Mouse (Mus musculus) heart, embryonic 14.5 days (tissue): Measurements from ENCODE around the gene Tbc1d21. TPM values are rescaled to one million over a fixed set of nuclear protein-coding genes. Genes with fewer than 3 reads are reported as not detected.

Source experiments
- ATAC-seq: fragments of 200-750 bp; cut with Nextera tagmentation; 2 replicates; pipeline ENCODE4 v1.8.0; 2017; ENCODE audit warnings: low read depth, moderate TSS enrichment; ENCODE audit not compliant: insufficient number of reproducible peaks, insufficient read depth, low FRiP score
- H3K27ac ChIP-seq, 2 experiments: fragments of 200-500 bp in 1 of 2; fragments of 300-500 bp in 1 of 2; sonication (generic) in 1 of 2; replicated peaks in 1 of 2; 2 replicates each; pipeline ENCODE4 v1.5.1; 2012 to 2014; ENCODE audit warnings: low read depth in 2 of 2, low read length in 2 of 2, control low read depth in 1 of 2, mild to moderate bottlenecking in 1 of 2, mixed read lengths in 1 of 2; ENCODE audit not compliant: control insufficient read depth in 1 of 2, insufficient read depth in 1 of 2
- H3K27me3 ChIP-seq: fragments of 300-500 bp; sonication (generic); 2 replicates; pipeline ENCODE4 v1.6.1; 2014; ENCODE audit warnings: mild to moderate bottlenecking, low read length, control low read depth; ENCODE audit not compliant: control insufficient read depth, insufficient read depth
- H3K36me3 ChIP-seq: fragments of 300-500 bp; sonication (generic); 2 replicates; pipeline ENCODE4 v1.6.1; 2014; ENCODE audit warnings: mild to moderate bottlenecking, control low read depth, low read length, mixed read lengths; ENCODE audit not compliant: control insufficient read depth, insufficient read depth
- H3K4me1 ChIP-seq, 2 experiments: fragments of 200-500 bp in 1 of 2; fragments of 300-500 bp in 1 of 2; sonication (generic) in 1 of 2; 2 replicates each; pipeline ENCODE4 v1.6.1; 2012 to 2014; ENCODE audit warnings: low read length in 2 of 2, control low read depth in 1 of 2, mixed read lengths in 1 of 2; ENCODE audit not compliant: control insufficient read depth in 2 of 2, insufficient read depth in 2 of 2
- H3K4me2 ChIP-seq: fragments of 300-500 bp; sonication (generic); 2 replicates; pipeline ENCODE4 v1.6.1; 2014; ENCODE audit warnings: mild to moderate bottlenecking, low read length
- H3K4me3 ChIP-seq, 2 experiments: fragments of 200-500 bp in 1 of 2; fragments of 300-500 bp in 1 of 2; sonication (generic) in 1 of 2; 2 replicates each; pipeline ENCODE4 v1.5.1; 2012 to 2014; ENCODE audit warnings: low read length in 2 of 2, mild to moderate bottlenecking in 2 of 2, control low read depth in 1 of 2, low read depth in 1 of 2, moderate library complexity in 1 of 2; ENCODE audit not compliant: control insufficient read depth in 1 of 2, insufficient read depth in 1 of 2
- H3K9ac ChIP-seq: fragments of 300-500 bp; sonication (generic); 2 replicates; pipeline ENCODE4 v1.6.1; 2014; ENCODE audit warnings: mild to moderate bottlenecking, low read length
- H3K9me3 ChIP-seq: fragments of 300-500 bp; sonication (generic); 2 replicates; pipeline ENCODE4 v1.6.1; 2016; ENCODE audit warnings: low read length, control low read depth; ENCODE audit not compliant: control insufficient read depth
- WGBS: fragments of 180-500 bp; shearing (Covaris S2); extraction: QIAGEN DNeasy Blood & Tissue Kit; methylation state at CpG from one replicate; pipeline ENCODE4 v1.1.7; 2014; 5-methylcytosine and 5-hydroxymethylcytosine counted together
- polyA plus RNA-seq: library from polyadenylated mRNA; unstranded; fragments of >200 nt; fragmentation: Nextera tagmentation; extraction: Ambion mirVana; gene quantifications from 2 replicates; pipeline ENCODE4 v1.2.1, GENCODE M21; 2014

Tbc1d21 gene
- polyA plus RNA-seq, 1 experiment from 2014 or later: not detected

GRCm38 (mm10) chr9:58311191-58311910 lies 58.9 kb downstream of the Tbc1d21 start:
- peak overlapping the region; percentile 83 for H3K9ac ChIP-seq
- H3K9me3 ChIP-seq: no peaks in the 10 kb centered on the region
- peaks cover 56 to 81% of the 10 kb centered on the region in 2 experiments for H3K4me1 ChIP-seq
- 46% methylated on average over 33 of the region's 33 CpGs for WGBS
- peak overlapping the region; percentile 91 for H3K4me2 ChIP-seq
- H3K27me3 ChIP-seq: 0 out of 2 replicates have a peak, but pooled peaks cover 4% of the 10 kb centered on the region
- no peak for ATAC-seq
- no peaks in the 10 kb centered on the region for H3K36me3 ChIP-seq
- peak overlapping the region; percentile 56 for H3K4me3 ChIP-seq
- peak overlapping the region in 1 of 2 experiments; percentile 88; a peak in 2 of 4 replicates for H3K27ac ChIP-seq

- ATAC-seq: no peak
- Histone ChIP-seq H3K9ac (peak overlapping the region; percentile 22; the same call in 1 of the 2 replicates), H3K4me2 (peak overlapping the region; percentile 91), H3K27ac (peak overlapping the region in 1 of 2 experiments; percentile 77; a peak in 2 of 4 replicates), H3K4me1 (peaks cover 60 to 86% of the 10 kb centered on the region in 2 experiments), H3K4me3 (peak overlapping the region; percentile 3 to 13; a peak in 2 of 4 replicates), H3K36me3 (0 out of 2 replicates have a peak, but pooled peaks cover under 1% of the 10 kb centered on the region), H3K9me3 (no peaks in the 10 kb centered on the region), H3K27me3 (0 out of 2 replicates have a peak, but pooled peaks cover 4% of the 10 kb centered on the region)
- 65% methylated on average over 13 of the region's 14 CpGs for WGBS
Observed at GRCm38 (mm10) chr9:58310043-58310660, 60.1 kb downstream of the Tbc1d21 start.

Other genes with a start within 250 kb of the Tbc1d21 start
- gene Islr, start 166.1 kb downstream of the Tbc1d21 start, polyA plus RNA-seq: 10.5 and 15.6 TPM in 2 replicates
- not detected in 2 replicates for gene Islr2, start 166.1 kb downstream of the Tbc1d21 start, polyA plus RNA-seq
- 11.0 and 11.8 TPM in 2 replicates for gene Pml, start 120.7 kb downstream of the Tbc1d21 start, polyA plus RNA-seq
- gene Stoml1, start 117.3 kb downstream of the Tbc1d21 start, polyA plus RNA-seq: 22.7 and 25.6 TPM in 2 replicates
- gene Loxl1, start 57.3 kb downstream of the Tbc1d21 start, polyA plus RNA-seq: 46.8 and 53.6 TPM in 2 replicates
- 1.1 and 1.8 TPM in 2 replicates for gene Insyn1, start 118.1 kb upstream of the Tbc1d21 start, polyA plus RNA-seq
- gene Cd276, start 185.0 kb upstream of the Tbc1d21 start, polyA plus RNA-seq: 30.9 and 31.0 TPM in 2 replicates
- 133 and 136 TPM in 2 replicates for gene Nptn, start 211.8 kb upstream of the Tbc1d21 start, polyA plus RNA-seq